Mouse (Mus musculus) C2C12 (cell line): Measurements from ENCODE around the gene Med12l. TPM values are rescaled to one million over a fixed set of nuclear protein-coding genes. Genes with fewer than 3 reads are reported as not detected.

ENCODE experiments used
- H3K27me3 ChIP-seq: one replicate; pipeline ENCODE4 v1.6.1; 2011; ENCODE audit not compliant: control insufficient read depth, insufficient read depth, insufficient read length
- H3K36me3 ChIP-seq: one replicate; pipeline ENCODE4 v1.6.1; 2011; ENCODE audit not compliant: control insufficient read depth, insufficient read depth
- H3K4me3 ChIP-seq: one replicate; pipeline ENCODE4 v1.5.1; 2011; ENCODE audit warnings: mild to moderate bottlenecking, control low read depth; ENCODE audit not compliant: poor library complexity, insufficient read depth, severe bottlenecking
- H3K79me2 ChIP-seq: one replicate; pipeline ENCODE4 v1.6.1; 2011; ENCODE audit not compliant: control insufficient read depth, insufficient read depth
- H3K79me3 ChIP-seq: one replicate; pipeline ENCODE4 v1.6.1; 2011; ENCODE audit warnings: low read depth, control low read depth
- H3ac ChIP-seq: one replicate; pipeline ENCODE3; 2011; ENCODE audit warnings: low read depth; ENCODE audit not compliant: control insufficient read depth, insufficient read length
- CEBPB ChIP-seq: IDR thresholded peaks from one replicate; pipeline ENCODE4 v1.6.1; 2011; ENCODE audit warnings: low read depth, mild to moderate bottlenecking, control low read depth, moderate library complexity
- CTCF ChIP-seq: IDR thresholded peaks from one replicate; pipeline ENCODE4 v1.5.1; 2011; ENCODE audit not compliant: control insufficient read depth, insufficient read depth, insufficient read length
- FOSL1 ChIP-seq: IDR thresholded peaks from one replicate; pipeline ENCODE4 v1.8.0; 2011; ENCODE audit warnings: mild to moderate bottlenecking, low read length; ENCODE audit not compliant: poor library complexity, insufficient read depth, severe bottlenecking
- MAX ChIP-seq: IDR thresholded peaks from one replicate; pipeline ENCODE4 v1.6.1; 2011; ENCODE audit warnings: mild to moderate bottlenecking, control low read depth
- MYOD1 ChIP-seq: IDR thresholded peaks from one replicate; pipeline ENCODE4 v1.6.1; 2011; ENCODE audit warnings: low read depth; ENCODE audit not compliant: control insufficient read depth, insufficient read length
- MYOG ChIP-seq: IDR thresholded peaks from one replicate; pipeline ENCODE4 v1.6.1; 2011; ENCODE audit not compliant: control insufficient read depth, insufficient read length; ENCODE audit errors: extremely low read depth
- USF1 ChIP-seq: IDR thresholded peaks from one replicate; pipeline ENCODE4 v1.6.1; 2011; ENCODE audit warnings: low read depth, mild to moderate bottlenecking, control low read depth, moderate library complexity
- polyA plus RNA-seq: library from polyadenylated mRNA; unstranded; fragments of >200 nt; fragmentation: generic; extraction: Trizol; gene quantifications from one replicate; pipeline ENCODE4 v1.2.1, GENCODE M21; 2012; ENCODE audit warnings: missing spikeins

The Med12l gene
- polyA plus RNA-seq, 1 experiment, result not detected

DNA sequence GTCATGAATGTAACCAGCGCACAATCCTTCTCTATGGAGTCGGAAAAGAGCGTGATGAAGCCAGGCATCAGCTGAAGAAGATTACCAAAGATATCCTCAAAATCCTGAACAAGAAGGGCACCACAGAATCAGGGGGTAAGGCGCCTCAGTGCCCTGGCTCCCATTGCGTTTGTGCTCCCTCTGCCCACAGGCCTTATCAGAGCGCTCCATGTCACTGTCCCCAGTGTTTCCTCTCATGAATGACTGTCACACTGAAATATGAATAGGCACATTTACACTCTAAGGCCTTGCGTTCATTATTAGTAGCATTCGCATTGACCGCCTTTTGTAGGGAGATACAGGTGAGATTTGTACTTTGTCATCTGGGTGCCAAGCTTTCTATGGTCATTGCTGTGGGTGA lies 222.1 kb downstream of the Med12l start:
- TF ChIP-seq MYOD1 (no peak), CTCF (no peak), FOSL1 (no peak), MYOG (no peak), USF1 (no peak), CEBPB (no peak), MAX (no peak)
- H3K79me2 ChIP-seq, result no peaks in the 10 kb centered on the region
- H3K36me3 ChIP-seq, result no peaks in the 10 kb centered on the region
- no peak overlapping the region for H3K4me3 ChIP-seq
- H3K27me3 ChIP-seq, result no peaks in the 10 kb centered on the region
- H3K79me3 ChIP-seq, result no peaks in the 10 kb centered on the region
- no peak overlapping the region for H3ac ChIP-seq

DNA sequence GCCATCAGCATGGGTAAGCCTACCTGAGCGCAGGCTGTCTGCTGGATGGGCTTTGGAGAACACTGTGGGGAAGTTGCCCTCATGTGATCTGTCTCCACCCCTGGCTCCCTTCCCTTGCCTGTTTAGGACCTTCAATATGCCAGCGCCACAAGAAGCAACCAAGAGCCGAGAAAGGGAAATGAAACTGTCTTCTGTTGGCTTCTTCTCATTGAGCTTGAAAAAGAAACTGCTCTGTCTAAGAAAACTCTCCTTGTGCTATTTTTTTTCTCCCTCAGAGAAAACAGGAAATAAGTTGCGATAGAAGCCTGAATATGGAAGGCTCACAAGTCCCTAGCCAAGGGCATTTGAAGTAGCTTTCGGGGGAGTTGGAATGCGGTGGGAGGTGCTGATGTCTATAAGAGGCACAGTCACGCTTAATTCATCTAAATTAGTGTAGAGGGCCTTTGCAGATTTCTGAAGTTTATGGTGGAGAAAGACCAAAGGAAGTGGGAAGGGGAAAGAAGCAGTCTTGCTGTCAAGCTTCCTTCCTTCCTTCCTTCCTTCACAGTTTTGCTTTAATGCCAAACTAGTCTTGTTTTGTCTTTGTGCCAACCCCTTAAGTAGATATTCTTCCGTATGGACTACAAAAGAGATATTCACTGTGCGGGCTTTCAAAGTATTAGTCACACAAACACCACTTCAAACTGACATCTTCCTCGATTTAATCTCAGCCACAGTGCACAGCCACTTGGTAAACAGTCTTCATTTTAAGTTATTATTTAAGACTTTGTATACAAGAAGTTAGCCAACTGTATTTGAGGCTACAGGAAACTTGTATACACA lies 223.3 kb downstream of the Med12l start:
- Histone ChIP-seq H3K79me2 (no peaks in the 10 kb centered on the region), H3ac (no peak overlapping the region), H3K79me3 (no peaks in the 10 kb centered on the region), H3K4me3 (no peak overlapping the region), H3K27me3 (no peaks in the 10 kb centered on the region), H3K36me3 (no peaks in the 10 kb centered on the region)
- no peak for TF ChIP-seq USF1
- no peak for TF ChIP-seq FOSL1
- TF ChIP-seq MYOD1, result no peak
- no peak for TF ChIP-seq CEBPB
- TF ChIP-seq CTCF, result no peak
- no peak for TF ChIP-seq MAX
- TF ChIP-seq MYOG, result no peak

DNA sequence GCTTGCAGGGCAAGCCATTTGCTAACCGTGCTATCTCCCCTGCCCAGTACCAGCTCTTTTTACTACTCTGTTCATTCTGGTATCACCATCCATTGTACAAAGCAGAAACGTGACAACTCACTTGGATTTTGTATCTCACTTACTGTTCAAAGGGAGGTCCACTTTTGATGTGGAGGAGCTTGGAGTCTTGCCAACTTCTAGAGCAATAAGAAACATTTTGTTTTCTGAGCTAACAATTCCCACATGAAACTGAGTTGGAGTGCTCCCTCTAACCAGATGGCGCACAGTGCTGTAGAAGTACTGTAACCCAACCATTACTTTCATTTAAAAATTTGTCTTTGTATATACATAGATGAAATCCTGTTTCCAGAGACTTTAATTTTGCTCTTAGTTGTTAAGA lies 225.3 kb downstream of the Med12l start:
- Histone ChIP-seq H3K79me2 (no peaks in the 10 kb centered on the region), H3ac (no peak overlapping the region), H3K4me3 (no peak overlapping the region), H3K27me3 (no peaks in the 10 kb centered on the region), H3K79me3 (no peaks in the 10 kb centered on the region), H3K36me3 (no peaks in the 10 kb centered on the region)
- TF ChIP-seq MAX (no peak), MYOG (no peak), FOSL1 (no peak), CTCF (no peak), MYOD1 (no peak), CEBPB (no peak), USF1 (no peak)

DNA sequence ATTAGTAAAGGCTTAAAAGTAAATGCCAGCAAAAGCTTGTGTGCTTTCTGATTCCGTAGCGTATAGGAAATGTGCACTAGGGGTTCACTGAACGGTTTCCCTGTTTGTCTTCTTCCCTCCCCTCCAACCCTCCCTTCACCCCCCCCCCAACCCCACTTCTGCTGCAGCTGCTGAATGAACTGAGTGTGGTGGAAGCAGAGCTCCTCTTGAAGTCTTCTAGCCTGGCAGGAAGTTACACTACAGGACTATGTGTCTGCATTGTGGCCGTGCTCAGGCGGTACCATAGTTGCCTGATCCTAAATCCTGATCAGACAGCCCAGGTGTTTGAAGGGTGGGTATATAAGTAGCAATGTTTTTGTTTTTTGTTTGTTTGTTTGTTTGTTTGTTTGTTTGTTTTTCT lies 229.3 kb downstream of the Med12l start:
- TF ChIP-seq FOSL1, result no peak
- no peak for TF ChIP-seq MYOG
- TF ChIP-seq CEBPB, result no peak
- TF ChIP-seq MYOD1, result no peak
- no peak for TF ChIP-seq USF1
- TF ChIP-seq CTCF, result no peak
- no peak for TF ChIP-seq MAX
- Histone ChIP-seq H3K36me3 (no peaks in the 10 kb centered on the region), H3K4me3 (no peak overlapping the region), H3ac (no peak overlapping the region), H3K79me3 (no peaks in the 10 kb centered on the region), H3K27me3 (no peaks in the 10 kb centered on the region), H3K79me2 (no peaks in the 10 kb centered on the region)

DNA sequence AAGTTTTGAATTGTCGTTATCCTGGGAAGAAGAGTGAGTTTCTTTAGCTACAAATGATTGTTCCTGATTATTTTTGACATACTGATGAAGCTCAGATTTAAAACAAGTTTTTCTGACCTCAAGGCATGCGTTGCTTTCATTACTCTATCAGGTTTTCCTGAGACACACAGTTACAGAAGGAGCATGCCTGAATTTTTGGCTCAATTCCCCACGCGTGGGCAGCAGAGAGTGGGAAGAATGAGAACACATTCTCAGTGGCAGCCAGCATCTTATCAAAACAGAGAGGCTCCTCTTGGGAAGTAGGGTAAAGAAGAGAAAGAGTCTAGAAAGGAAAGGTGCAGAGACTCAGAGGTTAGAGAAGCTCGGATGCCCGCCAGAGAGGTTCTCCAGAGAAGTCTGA lies 237.8 kb downstream of the Med12l start:
- Histone ChIP-seq H3ac (no peak overlapping the region), H3K79me2 (no peaks in the 10 kb centered on the region), H3K27me3 (no peaks in the 10 kb centered on the region), H3K79me3 (no peaks in the 10 kb centered on the region), H3K4me3 (no peak overlapping the region), H3K36me3 (no peaks in the 10 kb centered on the region)
- TF ChIP-seq MYOD1 (no peak), FOSL1 (no peak)

DNA sequence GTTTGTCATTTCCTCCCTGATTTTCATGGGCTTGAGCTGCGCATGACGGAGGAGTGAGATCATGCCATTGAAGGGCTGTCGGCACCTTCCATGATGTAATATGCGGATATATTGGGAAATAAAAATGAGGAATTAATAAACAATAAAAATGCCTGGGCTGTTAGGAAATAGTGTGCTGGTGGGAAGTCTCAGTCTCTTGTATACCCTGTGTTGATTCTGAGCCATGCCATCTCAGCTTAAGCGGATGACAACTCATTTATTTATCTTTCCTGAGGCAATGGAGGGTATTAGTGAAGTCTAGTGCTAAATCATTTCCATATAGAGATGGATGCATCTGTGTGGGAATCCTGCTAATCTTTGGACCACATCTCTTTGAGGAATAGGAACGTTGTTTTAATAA lies 242.4 kb downstream of the Med12l start:
- Histone ChIP-seq H3K79me2 (no peaks in the 10 kb centered on the region), H3ac (no peak overlapping the region), H3K27me3 (no peaks in the 10 kb centered on the region), H3K79me3 (no peaks in the 10 kb centered on the region), H3K36me3 (no peaks in the 10 kb centered on the region), H3K4me3 (no peak overlapping the region)
- no peak for TF ChIP-seq CTCF
- no peak for TF ChIP-seq USF1
- no peak for TF ChIP-seq MAX
- TF ChIP-seq CEBPB, result no peak
- no peak for TF ChIP-seq FOSL1
- no peak for TF ChIP-seq MYOG
- no peak for TF ChIP-seq MYOD1
